Mouse (Mus musculus) NIH3T3 (cell line): ENCODE results near the gene Nfx1.

Source experiments
- DNase-seq: peaks from one replicate; pipeline ENCODE4 v3.0.0-alpha.2; 2012; ENCODE audit warnings: low read depth

Nfx1 gene

DNA sequence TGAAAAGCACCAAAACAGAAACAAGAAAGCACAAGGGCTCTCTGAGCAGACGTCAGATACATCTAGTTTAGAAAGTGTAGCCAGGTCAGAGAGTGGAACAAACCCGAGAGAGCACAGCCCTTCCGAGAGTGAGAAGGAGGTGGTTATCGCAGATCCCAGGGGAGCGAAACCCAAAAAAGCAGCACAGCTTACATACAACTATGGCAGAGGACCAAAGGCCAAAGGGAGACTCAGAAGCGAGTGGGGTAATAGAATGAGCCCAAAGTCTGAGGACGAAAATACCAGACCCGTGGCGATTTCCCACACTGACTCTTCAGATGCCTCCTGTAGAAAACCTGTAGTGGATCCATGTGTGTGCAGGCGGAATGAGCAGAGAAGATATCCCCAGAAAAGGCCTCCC is 5.9 kb downstream of the Nfx1 start:
- no peak for DNase-seq

DNA sequence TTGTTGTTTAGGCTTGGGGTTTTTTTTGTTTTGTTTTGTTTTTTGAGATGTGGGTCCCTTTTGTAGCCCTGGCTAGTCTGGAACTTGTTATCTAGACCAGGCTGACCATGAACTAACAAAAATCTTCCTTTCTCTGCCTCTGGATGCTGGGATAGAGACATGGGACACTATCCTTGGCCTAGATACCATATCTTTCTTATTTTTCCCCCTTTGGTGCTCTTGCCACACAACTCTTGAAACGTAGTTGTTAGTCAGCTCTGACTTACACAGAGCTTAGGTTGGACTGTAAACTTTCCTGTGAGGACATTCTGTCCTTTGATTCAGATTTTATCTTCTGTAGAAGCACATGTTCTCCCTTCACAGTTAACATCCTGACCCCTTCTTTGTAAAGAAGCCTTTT is 8.7 kb downstream of the Nfx1 start:
- DNase-seq: no peak

DNA sequence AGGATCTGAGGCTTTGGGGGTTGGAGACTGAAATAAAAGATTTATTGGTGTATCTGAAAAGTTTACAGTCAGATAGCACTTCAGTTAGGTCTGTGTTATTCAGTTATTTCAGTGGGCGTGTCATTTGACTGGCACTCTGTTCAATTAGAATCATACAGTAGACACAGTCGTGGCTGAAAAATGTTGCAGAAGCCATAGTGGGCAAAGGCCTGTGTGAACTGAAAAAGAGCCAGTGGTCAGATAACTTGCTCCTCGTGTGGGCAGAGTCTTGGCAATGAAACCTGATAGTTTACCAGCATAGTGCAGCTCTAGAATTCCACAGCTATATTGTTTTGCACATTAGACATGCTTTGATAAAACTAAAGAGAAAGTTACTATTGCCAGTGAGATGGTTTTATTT is 11.8 kb downstream of the Nfx1 start:
- peak; percentile 40 for DNase-seq

DNA sequence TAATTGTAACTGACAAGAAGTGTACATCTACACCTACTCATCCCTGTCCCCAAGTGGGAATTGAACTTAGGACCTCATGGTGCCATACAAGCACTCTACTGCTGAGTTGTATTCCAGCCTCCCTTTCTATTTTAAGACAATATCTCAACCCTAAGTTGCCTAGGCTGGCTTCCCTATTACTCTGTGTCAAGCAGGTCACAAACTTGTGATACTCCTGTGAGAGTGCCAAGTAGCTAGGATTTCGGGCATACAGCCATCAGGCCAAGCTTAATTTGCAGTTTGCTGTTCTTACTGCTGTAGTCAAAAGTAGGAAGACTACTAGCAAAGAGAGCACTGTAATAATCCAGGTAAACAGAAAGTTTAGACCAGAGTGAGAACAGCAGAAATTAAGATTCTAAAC is 13.0 kb downstream of the Nfx1 start:
- DNase-seq: no peak

DNA sequence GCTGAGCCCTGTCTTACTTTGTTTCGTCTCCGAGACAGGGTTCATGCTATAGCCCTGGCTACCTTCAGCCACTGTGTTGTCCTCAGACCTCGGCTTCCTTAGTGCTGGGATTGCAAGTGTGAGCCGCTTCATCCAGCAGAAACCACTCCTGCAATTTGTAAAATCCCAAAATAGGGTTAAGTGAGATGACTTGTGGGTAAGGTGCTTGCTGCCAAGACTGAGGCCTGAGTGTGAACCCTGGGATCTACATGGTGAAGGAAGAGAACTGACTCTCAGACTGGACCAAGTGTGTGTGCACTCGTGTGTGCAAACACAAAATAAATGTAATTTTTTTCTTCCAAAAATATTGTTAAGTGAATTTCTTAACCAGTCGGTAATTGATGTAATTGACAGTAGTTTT is 18.9 kb downstream of the Nfx1 start:
- DNase-seq: no peak

DNA sequence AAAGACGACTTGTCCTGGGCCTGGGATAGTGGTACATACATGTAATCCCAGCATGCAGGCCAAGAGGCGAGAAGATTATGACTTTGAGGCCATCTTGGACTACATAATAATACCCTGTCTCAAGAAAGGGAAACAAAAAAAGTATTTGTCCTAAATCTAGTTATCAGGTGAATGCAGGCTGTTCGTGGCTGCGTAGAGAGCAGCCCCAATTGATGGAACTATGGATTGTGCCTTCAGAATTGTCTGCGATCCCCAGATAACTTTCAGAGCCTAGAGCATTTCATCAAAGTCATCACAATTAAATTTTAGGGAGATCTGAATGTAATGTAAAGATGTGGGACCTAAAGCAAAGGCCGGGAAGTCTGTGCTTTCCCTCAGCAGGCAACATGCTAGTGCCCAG is 25.6 kb downstream of the Nfx1 start:
- DNase-seq: no peak

DNA sequence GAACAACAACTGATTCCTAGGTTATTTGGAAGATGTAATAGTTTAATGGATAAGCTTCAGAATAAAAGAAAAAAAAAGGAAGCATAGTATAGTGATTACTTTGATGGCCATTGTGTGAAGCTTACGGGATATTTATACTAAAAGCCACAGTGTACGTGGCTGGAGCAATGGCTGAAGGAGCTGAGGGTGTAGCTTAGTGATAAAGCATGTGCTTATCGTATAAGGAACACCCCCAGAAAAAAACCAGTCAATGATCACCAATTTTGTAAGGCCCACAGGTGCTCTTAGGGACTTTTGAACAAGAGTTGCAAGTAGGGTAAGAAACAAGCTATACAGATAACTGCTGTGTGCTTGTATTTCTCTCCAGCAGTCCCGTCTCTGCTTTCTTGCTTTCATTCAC is 27.2 kb downstream of the Nfx1 start:
- DNase-seq: no peak

DNA sequence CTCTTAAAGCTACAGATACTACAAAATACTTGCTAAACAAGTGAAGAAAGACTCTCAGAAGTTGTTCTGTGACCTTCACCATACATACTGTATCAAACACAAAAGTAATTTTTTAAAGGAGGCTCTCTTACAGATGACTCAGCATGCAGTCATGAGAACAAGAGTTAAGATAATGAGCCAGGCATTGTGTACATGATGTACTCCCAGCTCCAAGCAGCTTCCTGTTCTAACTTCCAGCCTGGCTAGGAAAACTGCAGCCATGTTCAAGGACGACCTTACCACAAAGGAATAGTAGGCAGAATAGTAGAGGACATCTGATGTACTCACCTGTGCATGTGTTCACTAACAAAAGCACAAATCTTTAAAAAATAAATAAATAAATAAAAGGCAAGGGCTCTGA is 29.6 kb downstream of the Nfx1 start:
- no peak for DNase-seq

DNA sequence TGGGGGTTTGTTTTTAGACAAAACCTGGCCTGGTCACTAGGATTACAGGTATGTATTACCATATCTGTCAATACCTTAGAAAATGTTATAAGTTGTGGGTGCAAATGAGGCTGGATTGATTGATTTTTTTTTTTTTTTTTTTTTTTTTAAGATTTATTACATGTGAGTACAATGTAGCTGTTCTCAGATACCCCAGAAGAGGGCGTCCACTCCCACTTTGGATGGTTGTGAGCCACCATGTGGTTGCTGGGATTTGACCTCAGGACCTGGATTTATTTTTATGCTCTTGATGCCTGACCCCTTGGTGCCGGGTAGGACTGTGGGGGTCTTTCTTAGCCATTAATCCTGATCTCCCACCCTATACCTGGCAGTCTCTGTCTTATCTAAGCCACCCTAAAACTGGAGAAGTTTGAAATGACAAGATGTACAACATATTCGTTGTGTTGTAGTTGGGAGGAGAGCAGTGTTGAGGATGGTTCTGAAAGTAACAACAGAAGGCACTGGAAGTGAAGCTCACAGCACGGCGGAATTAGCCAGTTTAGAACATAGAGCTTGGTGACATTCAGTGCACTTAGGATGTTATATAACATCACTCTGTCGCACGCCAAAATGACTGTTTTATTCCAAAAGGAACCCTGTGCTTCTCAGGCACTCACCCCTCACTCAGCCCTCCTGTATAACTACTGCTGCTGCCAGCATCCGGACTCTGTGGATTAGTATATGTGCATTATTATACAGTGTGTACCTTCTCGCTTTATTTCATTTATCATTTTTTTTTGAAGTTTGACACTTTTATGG is 30.3 kb downstream of the Nfx1 start:
- DNase-seq: no peak

DNA sequence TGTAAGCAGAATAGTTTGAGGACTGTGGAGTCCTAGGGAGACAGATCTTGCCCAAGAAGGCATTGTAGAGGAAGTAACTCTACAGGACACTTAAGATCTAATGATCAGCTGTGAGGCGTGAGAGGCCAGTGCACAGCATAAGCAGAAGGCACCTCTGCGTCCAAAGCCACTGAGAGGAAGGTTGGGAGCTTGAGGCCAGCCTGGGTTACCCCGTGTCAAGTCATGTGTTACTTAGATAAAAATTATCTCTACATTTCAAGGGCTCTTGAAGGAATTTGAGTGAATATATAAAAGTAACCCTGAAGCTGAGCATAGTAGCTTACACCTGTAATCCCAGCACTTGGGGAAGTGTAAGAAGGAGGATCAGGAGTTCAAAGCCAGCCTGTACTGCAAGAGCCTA is 42.6 kb downstream of the Nfx1 start:
- no peak for DNase-seq

DNA sequence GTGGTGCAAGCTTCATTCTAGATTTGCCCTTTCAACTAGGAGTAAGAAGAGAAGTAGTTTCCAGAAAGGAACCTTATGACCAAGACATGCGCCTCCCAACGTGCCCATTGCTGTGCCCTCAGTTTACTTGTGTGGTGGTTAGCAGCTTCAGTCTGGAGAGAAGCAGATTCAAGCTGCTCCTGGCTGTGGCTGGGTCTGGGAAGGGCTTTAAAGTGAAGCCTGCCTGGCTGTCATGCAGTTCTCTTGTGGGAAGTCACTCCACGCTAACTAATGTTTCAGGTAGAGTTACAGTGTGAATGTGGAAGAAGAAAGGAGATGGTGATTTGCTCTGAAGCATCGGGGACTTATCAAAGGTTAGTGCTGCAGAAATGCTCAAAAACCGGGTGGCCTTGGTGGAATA is 45.1 kb downstream of the Nfx1 start:
- no peak for DNase-seq

DNA sequence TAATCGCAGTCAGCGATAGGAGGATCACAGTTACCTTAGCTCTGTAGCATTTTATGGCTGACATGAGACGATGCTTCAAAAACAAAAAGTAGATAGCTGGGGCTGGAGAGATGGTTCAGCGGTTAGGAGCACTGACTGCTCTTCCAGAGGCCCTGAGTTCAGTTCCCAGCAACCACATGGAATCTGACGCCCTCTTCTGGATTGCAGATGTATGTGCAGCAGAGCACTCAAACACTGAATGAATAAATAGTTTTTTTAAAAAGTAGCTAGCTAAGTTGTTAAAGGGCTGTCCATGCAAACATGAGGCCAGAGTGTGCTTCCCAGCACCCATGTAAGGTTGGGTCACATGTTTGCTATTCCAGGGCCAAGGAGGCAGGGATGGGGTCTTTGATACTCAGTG is 50.4 kb downstream of the Nfx1 start:
- DNase-seq: no peak

DNA sequence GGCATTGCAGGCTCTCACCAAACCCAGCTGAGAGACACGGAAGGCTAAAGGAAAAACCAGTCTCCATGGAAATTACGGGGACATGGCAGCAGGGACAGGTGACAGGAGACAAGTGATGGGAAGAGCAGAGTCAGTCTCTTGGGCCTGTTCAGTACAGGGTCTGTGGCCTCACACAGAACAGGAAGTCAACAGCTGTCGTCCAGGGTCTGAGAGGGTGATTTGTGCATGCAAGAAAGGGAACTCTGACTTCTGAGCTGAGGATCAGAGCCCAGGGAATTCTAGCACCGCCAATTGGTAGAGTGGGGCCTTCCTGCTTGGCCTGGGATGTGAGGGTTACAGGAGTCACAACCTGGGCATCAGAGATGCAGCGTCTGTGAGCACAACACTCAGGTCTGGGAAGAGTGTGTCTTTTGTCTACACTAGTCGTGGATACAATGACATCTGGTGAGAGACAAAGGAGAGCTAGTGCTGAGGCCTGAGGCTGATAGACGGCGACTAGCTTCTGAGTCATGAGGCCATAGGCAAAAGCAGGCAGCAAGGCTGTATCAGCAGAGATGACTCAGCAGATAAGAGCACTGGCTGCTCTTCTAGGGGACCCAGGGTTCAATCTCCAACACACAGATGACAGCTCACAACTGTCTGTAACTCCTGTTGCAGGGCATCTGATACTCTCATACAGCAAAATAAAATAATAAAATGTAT is 55.5 kb downstream of the Nfx1 start:
- DNase-seq: peak; percentile 44

DNA sequence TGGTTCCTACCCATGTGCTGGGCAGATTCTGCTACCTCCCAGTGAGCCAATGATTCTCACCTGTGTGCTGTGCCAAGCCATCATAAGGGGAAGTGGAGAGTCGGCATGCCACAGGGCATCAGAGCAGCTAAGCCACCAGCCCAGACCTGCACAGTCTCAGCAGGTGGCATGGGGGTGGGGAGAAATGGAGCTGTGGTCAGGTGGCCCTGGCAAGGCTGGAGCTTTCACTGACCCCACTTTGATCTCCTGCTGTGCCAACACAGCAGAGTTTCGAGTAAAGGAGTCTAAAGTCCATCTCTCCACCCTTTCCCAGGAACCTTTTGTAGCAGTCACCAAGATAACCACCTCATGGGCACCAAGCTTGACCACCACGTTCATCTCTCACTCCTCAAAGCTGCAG is 57.2 kb downstream of the Nfx1 start:
- DNase-seq: no peak

DNA sequence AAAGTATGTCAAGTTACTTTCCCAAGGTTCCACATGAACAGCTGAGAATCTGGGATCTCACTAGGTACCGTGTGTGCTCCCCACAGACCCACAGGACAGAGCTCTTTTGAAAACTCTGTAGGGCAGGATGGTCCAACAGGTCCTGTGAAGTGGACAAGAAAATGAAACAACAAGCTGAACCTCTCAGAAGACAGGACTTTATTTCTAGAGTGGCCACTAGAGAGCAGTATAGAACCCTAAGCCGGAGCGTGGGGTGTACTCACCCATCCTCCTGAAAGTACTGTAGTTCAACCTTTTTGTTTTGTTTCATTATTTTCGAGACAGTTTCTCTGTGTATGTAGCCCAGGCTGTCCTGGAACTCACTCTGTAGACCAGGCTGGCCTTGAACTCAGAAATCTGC is 57.6 kb downstream of the Nfx1 start:
- DNase-seq: peak; percentile 27

DNA sequence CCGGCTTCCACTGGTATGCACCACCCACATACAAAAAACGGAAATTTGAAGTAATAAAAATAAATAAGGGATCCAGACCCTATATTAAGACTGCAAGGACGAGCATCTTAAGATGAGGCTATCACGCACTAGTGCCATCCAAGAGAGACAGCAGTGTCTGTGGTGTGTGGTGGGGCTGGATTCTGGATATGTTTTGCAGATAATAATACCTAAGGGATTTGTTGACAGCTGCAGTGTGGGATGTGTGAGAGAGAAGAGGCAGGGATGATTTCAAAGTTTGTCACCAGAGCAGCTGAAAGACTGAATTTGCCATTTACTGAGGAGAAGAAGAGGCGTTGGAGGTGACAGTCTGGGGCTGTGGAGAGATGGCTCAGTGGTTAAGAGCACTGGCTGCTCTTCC is 58.7 kb downstream of the Nfx1 start:
- no peak for DNase-seq

DNA sequence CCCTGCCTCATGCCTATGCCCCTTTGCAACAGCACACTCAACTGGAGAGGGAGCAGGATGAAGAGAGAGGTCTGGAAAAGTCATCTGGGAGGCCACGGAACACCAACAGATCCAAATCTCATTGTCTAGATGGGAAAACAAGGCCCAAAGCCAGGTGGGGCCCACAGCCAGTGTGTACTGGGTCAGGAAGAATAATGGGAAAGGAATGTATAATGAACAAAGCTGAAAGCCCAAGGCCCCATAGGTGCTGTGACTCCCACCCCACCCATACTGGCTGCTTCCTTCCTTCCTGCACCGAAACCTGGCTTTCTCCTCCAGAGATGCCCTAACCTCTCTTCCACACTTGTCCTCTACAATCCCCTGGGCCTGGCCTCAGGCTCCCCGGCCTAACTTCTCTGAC is 60.5 kb downstream of the Nfx1 start:
- DNase-seq: no peak

DNA sequence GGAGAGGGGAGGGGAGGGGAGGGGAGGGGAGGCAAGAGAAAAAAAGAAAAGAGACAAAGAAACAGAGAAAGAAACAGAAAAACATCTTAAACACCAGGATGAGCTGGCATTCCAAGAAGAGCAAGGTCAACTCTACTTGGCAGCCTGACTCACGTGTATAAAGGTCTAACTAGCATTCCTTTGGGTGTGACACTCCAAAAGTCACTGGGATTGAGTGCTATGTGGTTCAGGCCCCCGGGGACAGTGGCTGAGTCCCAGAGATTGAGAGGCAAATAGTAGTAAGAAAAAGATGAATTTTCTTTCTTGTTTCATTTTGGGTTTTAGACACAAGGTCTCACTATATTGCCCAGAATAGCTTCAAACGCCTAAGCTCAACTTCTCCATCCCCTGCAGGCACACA is 67.2 kb downstream of the Nfx1 start:
- DNase-seq: no peak

DNA sequence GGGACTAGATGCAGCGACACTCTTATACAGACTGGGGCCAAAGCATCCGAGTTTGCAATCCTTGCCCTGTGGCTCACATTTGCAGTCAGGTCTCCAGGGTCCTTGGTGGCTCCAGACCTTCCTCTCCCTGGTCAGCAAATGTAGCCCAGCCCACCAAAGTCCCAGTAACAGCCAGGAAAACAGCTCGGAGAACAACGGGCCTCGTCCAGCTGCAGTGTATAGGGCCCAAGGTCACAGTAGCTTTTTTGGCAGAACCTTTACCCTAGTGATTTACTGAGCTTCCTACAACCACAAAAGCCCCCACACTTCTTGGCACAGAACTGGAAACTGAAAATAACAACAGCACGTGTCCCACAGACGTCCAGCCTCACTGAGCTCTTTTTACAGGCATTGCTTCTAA is 70.3 kb downstream of the Nfx1 start:
- peak; percentile 23 for DNase-seq

DNA sequence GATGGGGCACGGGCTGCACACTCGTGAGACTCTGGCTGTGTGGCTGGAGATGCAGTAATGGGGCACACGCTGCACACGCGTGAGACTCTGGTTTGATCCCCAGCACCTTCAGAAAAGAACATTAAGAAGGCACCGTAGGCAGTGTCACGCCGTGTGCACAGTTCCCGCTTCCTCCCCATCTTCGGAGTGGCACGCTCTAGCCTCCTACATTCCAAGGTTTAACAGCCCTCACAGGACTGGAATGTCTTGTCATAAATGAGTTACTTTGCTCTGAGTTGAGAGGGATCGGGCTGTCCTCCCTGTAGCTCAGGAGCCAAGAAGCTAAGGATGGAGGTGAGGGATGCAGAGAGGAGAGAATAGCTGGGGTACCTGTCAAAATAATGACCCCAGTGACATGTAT is 72.2 kb downstream of the Nfx1 start:
- no peak for DNase-seq

DNA sequence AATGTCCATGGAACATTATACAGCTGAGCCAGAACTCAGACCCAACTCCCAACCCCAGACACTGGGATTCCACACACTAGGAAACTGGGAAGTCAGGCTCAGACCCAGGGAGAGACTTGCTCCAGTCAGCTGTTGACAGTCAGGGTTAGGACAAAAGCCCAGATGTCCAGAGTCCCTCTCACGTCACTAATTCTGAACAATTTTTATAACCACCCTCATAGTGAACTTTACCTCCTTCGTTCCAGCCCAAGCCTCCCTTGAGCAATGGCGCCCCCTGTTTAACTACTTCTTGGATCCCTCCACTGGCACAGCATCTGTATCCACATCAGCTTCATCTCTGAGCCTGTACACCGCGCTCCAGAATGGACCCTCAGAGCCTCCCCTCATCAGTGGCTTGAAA is 73.3 kb downstream of the Nfx1 start:
- no peak for DNase-seq

DNA sequence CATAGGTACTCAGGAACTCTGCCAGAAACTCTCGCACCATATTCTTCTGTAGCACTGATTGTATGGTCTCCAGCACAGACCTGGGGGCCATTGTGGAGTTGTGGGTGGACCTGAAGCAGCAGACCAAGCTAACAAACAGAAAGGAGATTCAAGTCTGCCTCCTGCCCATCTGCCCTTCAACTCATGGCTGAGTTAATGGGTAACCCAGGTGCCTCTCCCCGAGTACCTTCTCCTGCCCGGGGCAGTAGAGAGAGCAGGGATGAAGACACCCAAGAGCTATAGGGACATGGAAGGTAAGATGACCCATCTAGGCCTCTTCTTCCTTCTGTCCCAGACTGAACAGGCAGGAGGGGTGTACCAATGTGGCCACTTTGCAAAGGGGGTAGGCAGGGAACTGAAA is 74.6 kb downstream of the Nfx1 start:
- no peak for DNase-seq

DNA sequence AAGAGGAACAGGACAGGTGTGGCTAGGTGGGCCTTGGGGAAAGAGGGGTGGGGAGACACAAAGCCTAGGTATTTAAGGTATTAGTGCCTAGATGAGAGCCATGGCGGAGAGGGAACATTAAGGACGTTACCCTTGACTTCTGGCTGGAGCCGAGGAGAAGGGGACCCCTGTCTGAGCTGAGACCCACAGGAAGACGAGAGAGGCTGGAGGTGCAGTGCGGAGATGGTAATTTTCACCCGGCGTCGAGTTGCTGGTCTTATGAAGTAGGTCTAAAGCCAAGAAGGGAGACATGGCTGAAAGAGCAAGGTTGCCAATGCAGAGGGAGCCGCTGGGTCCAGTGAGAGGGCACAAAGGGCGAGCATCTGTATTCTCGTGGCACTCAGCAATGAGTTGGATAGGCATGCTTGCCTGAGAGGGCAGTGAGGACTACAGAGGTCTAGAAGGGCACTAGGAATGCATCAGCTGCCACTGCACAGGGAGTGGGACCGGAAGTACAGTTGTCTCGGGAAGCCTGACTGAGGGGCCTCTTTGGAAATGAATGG is 75.6 kb downstream of the Nfx1 start:
- no peak for DNase-seq
